Mouse (Mus musculus): Measurements from ENCODE around the gene Slc26a5. TPM values are rescaled to one million over a fixed set of nuclear protein-coding genes. Genes with fewer than 3 reads are reported as not detected.

The Slc26a5 gene
- polyA plus RNA-seq (2012; rRNA removed) (0.01 and 0.04 TPM in 2 replicates), polyA plus RNA-seq (2014; fragmentation: Nextera tagmentation; extraction: Ambion mirVana) (not detected in 2 replicates)

DNA sequence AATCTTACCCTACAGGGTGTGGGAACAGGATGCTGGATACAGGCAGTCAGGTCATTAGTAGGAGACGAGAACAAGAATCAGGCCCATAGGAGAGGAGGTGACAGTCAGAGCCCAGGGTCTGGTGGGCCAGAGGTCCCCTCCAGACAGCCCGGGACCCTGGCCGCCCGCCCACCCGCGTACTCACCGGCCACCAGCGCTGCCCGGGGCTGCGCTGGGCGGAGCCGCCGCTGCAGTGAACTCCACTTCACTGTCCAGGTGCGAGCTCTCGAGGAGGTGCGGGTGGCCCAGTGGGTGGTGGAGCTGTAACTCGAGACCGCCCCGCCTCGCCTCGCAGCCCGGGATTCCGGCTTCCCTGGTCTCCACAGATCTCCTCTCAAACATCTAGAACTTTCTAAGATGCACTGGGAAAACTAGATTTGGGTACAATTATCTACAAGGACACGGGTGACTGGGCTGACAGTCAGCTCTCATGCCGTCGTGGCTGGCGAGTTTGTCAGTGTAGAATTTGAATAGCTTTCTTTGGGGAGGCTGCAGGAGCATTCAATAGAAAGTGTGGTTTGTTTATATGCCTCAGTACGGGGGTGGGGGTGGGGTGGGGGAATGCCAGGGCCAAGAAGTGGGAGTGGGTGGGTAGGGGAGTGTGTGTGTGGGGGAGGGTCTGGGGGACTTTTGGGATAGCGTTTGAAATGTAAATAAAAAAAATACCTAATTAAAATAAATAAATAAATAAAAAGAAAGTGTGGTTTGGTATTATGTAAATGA lies at the start of gene Slc26a5:
TSS of gene Slc26a5 (minus strand) at position 259 of the 762 bp plus-strand sequence.
- ATAC-seq (ENCODE audit: low FRiP score, low read depth) (no peak), DNase-seq (ENCODE audit: low spot score) (no peak)
- Histone ChIP-seq H3K9me3 (ENCODE audit: control insufficient read depth, low read length) (no peaks in the 10 kb centered on the region), H3K36me3 (ENCODE audit: control insufficient read depth, insufficient read depth, low read length) (no peaks in the 10 kb centered on the region), H3K9ac (ENCODE audit: low read depth, low read length, severe bottlenecking) (no peak within 1 kb of the TSS), H3K4me2 (replicated peaks; ENCODE audit: low read depth, low read length, severe bottlenecking) (peak within 1 kb of the TSS; percentile 51), H3K4me3 (replicated peaks; ENCODE audit: low read length) (peak within 1 kb of the TSS; percentile 21), H3K27ac (replicated peaks; ENCODE audit: low read depth, low read length) (no peak within 1 kb of the TSS), H3K4me1 (ENCODE audit: control insufficient read depth, insufficient read depth, low read length) (no peaks in the 10 kb centered on the region), H3K27me3 (ENCODE audit: control insufficient read depth, insufficient read depth, low read length) (no peaks in the 10 kb centered on the region)
- WGBS = under 1% methylated on average over 29 of the region's 29 CpGs
- no peak for TF ChIP-seq POLR2A (IDR thresholded peaks at IDR 0.05; ENCODE audit: borderline replicate concordance, extremely low read depth, insufficient read depth, insufficient read length)

DNA sequence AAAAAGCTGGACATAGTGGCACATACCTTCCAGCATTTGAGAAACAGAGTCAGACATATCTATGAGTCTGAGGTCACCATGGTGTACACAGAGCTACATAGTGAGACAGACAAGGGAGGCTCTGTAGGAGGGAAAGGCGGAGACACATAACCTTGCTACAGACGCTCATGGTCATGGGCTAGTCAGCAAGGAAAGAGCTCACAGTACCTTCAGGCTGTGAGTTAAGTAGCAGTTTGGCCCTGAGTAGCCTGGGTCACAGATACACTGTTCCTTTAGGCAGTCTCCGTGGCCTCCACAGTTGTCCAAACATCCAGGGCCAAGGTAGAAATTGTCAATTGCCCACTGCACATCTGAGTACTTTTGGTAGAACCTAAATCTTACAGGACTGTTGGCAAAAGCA lies 49.4 kb upstream of the Slc26a5 start:
- ATAC-seq (ENCODE audit: low FRiP score, low read depth) = no peak
- Histone ChIP-seq H3K4me2 (replicated peaks; ENCODE audit: low read depth, low read length, severe bottlenecking) (no peak overlapping the region), H3K9me3 (ENCODE audit: control insufficient read depth, low read length) (no peaks in the 10 kb centered on the region), H3K36me3 (ENCODE audit: control insufficient read depth, insufficient read depth, low read length) (no peaks in the 10 kb centered on the region), H3K27ac (replicated peaks; ENCODE audit: low read depth, low read length) (no peak overlapping the region), H3K4me3 (replicated peaks; ENCODE audit: low read length) (no peak overlapping the region), H3K4me1 (ENCODE audit: control insufficient read depth, insufficient read depth, low read length) (no peaks in the 10 kb centered on the region), H3K9ac (ENCODE audit: low read depth, low read length, severe bottlenecking) (no peak overlapping the region), H3K27me3 (ENCODE audit: control insufficient read depth, insufficient read depth, low read length) (no peaks in the 10 kb centered on the region)
- no peak for DNase-seq (ENCODE audit: low spot score)
- WGBS = 67% methylated on average over 3 of the region's 3 CpGs
- TF ChIP-seq POLR2A (IDR thresholded peaks at IDR 0.05; ENCODE audit: borderline replicate concordance, extremely low read depth, insufficient read depth, insufficient read length) = no peak

DNA sequence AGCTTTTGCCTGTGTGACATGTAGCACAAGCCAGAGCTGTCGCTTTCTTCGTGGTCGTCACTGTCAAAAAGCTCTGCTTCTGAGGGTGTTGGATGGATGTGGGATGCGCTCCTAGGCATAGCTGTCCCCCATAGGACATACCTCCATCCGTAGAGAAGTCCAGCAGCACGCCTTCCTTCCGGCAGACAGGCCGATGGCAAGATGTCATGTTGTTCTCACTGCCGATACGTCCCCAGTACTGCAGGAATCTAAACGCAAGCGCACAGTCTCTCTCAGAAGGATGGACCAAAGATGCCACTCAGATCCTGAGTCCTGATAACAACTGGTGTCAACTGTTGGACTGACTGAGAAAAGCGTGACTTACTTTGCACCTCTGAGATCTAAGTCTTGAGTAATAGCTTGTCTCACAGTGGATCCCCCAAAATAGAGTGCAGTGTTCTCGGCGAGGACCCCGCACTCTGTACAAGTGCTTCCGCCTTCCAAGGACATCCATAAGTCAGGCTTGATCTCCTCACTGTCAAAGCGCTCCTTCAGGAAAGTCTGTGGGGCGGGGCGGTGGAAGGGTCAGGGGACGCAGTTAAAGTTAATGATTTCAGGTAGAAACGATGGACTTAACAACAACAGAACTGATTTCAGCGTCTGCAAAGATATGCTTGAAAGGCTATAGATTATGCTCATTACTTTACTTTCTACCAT lies 47.6 kb upstream of the Slc26a5 start:
- WGBS = 78% methylated on average over 23 of the region's 23 CpGs

DNA sequence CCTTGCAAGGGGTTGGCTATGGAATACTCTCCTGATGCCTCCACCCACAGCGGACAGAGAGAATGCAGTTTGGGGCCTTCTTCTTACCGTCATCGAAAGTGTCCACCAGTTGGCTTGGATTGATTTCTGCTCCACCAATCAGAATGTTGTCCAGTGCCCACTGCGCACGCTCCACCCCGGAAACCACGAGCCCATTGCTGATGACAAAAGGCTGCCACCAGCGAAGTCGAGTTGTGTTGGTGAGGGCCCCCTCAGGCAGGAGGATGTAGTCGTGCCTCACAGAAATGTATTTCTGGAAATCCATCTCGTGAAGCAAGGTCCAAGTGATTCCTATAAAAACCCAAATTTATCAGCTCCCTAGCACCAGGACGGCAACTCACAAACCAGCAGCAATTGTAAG lies 45.3 kb upstream of the Slc26a5 start:
- no peak overlapping the region for H3K9ac ChIP-seq (ENCODE audit: low read depth, low read length, severe bottlenecking)
- ATAC-seq (ENCODE audit: low FRiP score, low read depth) (no peak), DNase-seq (ENCODE audit: low spot score) (no peak)
- H3K4me2 ChIP-seq (replicated peaks; ENCODE audit: low read depth, low read length, severe bottlenecking) = no peak overlapping the region
- H3K9me3 ChIP-seq (ENCODE audit: control insufficient read depth, low read length) = no peaks in the 10 kb centered on the region
- no peak overlapping the region for H3K4me3 ChIP-seq (replicated peaks; ENCODE audit: low read length)
- WGBS = 93% methylated on average over 12 of the region's 12 CpGs
- no peak overlapping the region for H3K27ac ChIP-seq (replicated peaks; ENCODE audit: low read depth, low read length)
- no peak for TF ChIP-seq POLR2A (IDR thresholded peaks at IDR 0.05; ENCODE audit: borderline replicate concordance, extremely low read depth, insufficient read depth, insufficient read length)
- no peaks in the 10 kb centered on the region for H3K4me1 ChIP-seq (ENCODE audit: control insufficient read depth, insufficient read depth, low read length)
- no peaks in the 10 kb centered on the region for H3K27me3 ChIP-seq (ENCODE audit: control insufficient read depth, insufficient read depth, low read length)
- H3K36me3 ChIP-seq (ENCODE audit: control insufficient read depth, insufficient read depth, low read length) = no peaks in the 10 kb centered on the region

More for the DNA sequence above, 47.6 kb upstream of the Slc26a5 start:
- no peaks in the 10 kb centered on the region for H3K36me3 ChIP-seq (ENCODE audit: control insufficient read depth, insufficient read depth, low read length)
- H3K9ac ChIP-seq (ENCODE audit: low read depth, low read length, severe bottlenecking) = no peak overlapping the region
- H3K27ac ChIP-seq (replicated peaks; ENCODE audit: low read depth, low read length) = no peak overlapping the region
- no peaks in the 10 kb centered on the region for H3K27me3 ChIP-seq (ENCODE audit: control insufficient read depth, insufficient read depth, low read length)
- no peak overlapping the region for H3K4me3 ChIP-seq (replicated peaks; ENCODE audit: low read length)
- ATAC-seq (ENCODE audit: low FRiP score, low read depth) (no peak), DNase-seq (ENCODE audit: low spot score) (no peak)
- no peak overlapping the region for H3K4me2 ChIP-seq (replicated peaks; ENCODE audit: low read depth, low read length, severe bottlenecking)
- no peaks in the 10 kb centered on the region for H3K4me1 ChIP-seq (ENCODE audit: control insufficient read depth, insufficient read depth, low read length)
- TF ChIP-seq POLR2A (IDR thresholded peaks at IDR 0.05; ENCODE audit: borderline replicate concordance, extremely low read depth, insufficient read depth, insufficient read length) = no peak
- H3K9me3 ChIP-seq (ENCODE audit: control insufficient read depth, low read length) = no peaks in the 10 kb centered on the region

DNA sequence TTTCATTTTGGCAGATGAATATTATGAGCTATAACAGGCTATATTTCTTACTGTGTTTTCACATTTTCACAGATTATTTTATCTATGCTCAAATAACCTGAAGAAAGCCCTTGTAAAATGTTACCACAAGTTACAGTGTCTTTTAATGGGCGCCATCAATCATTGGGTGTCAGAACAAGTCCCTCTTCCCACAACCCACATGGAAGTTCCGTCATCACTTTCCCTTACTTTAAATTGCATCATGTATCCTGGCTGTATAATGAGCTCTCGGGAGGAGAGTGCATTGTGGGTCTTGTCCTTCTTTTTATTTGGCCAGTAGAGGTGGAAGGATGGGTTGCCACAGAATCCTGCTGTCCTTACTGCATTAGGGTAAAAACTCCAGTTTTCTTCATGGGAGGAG lies 44.3 kb upstream of the Slc26a5 start:
- 81% methylated on average over 3 of the region's 3 CpGs for WGBS
- no peak for TF ChIP-seq POLR2A (IDR thresholded peaks at IDR 0.05; ENCODE audit: borderline replicate concordance, extremely low read depth, insufficient read depth, insufficient read length)
- no peak overlapping the region for H3K9ac ChIP-seq (ENCODE audit: low read depth, low read length, severe bottlenecking)
- DNase-seq (ENCODE audit: low spot score) (no peak), ATAC-seq (ENCODE audit: low FRiP score, low read depth) (no peak)
- H3K4me3 ChIP-seq (replicated peaks; ENCODE audit: low read length) = no peak overlapping the region
- H3K4me2 ChIP-seq (replicated peaks; ENCODE audit: low read depth, low read length, severe bottlenecking) = no peak overlapping the region
- no peaks in the 10 kb centered on the region for H3K27me3 ChIP-seq (ENCODE audit: control insufficient read depth, insufficient read depth, low read length)
- H3K4me1 ChIP-seq (ENCODE audit: control insufficient read depth, insufficient read depth, low read length) = no peaks in the 10 kb centered on the region
- no peaks in the 10 kb centered on the region for H3K36me3 ChIP-seq (ENCODE audit: control insufficient read depth, insufficient read depth, low read length)
- no peaks in the 10 kb centered on the region for H3K9me3 ChIP-seq (ENCODE audit: control insufficient read depth, low read length)
- H3K27ac ChIP-seq (replicated peaks; ENCODE audit: low read depth, low read length) = no peak overlapping the region

Data from limb, embryonic 14.5 days (tissue).